ENCODE assay signal across 15 mouse cellular contexts in the genomic region with DNA sequence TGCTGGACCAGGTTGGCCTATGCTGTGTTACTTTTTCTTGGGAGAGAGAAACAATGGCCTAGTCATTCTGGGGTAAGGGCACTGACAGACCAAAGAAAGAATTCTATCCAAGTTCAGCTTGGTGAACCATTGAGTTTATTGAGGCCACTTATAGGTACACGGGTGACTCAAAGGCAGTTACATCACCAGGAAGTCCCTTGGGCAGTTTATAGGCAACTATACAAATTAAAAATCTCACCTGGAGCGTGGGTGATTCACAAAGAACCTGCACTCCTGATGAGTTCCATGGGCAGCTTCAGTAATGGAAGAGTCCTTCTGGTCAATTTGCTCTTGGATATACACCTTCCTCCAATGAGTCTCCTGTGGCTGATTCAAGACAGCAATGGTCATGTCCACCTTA.
"Had no signal": no experiment of that assay in that cellular context is flagged by ENCODE, and none has a peak within 500 bp of the region (broad histone marks: within the 10 kb centered on the region; RNA-seq: fewer than 3 reads in every experiment).

No protein-coding gene starts in this region.

- ATAC-seq: hindbrain, postnatal 0 days had no signal

- H3K36me3 ChIP-seq: limb, embryonic 13.5 days; midbrain, embryonic 12.5 days; neural tube, embryonic 15.5 days had no signal

- H3K27ac ChIP-seq: hindbrain, postnatal 0 days; kidney, postnatal 0 days; limb, embryonic 13.5 days; midbrain, embryonic 12.5 days had no signal

- H3K4me2 ChIP-seq: midbrain, embryonic 12.5 days had no signal

- H3K9me3 ChIP-seq: limb, embryonic 13.5 days; midbrain, embryonic 12.5 days; neural tube, embryonic 15.5 days had no signal

- H3K27me3 ChIP-seq: limb, embryonic 13.5 days; midbrain, embryonic 12.5 days; neural tube, embryonic 15.5 days had no signal

- H3K4me3 ChIP-seq: layer of hippocampus, adult 2 months; limb, embryonic 13.5 days; midbrain, embryonic 12.5 days had no signal

- H3K9ac ChIP-seq: limb, embryonic 13.5 days; midbrain, embryonic 12.5 days; neural tube, embryonic 15.5 days had no signal

- DNase-seq: kidney, adult 11 months; kidney, adult 9 months; kidney, postnatal 36 days; left cerebral cortex, postnatal 4 days; lung, adult 18-20 months; right cerebral cortex, adult 18-20 months; right cerebral cortex, postnatal 25 days; thymus, adult 18-20 months; thymus, postnatal 25 days had no signal
